Mouse (Mus musculus): ENCODE data around the gene Prim2. TPM values are rescaled to one million over a fixed set of nuclear protein-coding genes. Genes with fewer than 3 reads are reported as not detected.

The Prim2 gene
- polyA plus RNA-seq, 1 experiment from 2014 or later = 33.5 TPM

DNA sequence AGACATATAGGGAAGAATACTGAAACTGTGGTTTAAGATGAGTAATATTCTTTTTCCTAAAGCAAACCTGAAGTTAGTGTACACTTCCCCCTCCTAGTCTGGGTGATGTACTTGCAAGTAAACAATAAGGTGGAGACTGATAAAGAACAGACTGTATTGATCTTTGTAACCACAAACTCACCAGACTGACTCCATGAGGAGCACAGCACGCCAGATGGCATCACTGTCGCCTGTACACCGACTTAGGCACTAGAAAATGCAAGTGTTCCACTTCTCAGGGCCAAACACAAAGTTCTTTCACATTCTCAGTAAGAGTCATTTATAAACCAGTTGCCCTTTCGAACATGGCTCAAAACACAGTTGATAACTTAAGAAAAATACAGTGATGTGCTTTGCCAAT lies 170.0 kb downstream of the Prim2 start:
- no peak for ATAC-seq
- WGBS = 53% methylated on average over 4 of the region's 4 CpGs
- Histone ChIP-seq H3K27ac (ENCODE audit: low read length) (no peak overlapping the region), H3K9me3 (ENCODE audit: control insufficient read depth, low read length) (no peaks in the 10 kb centered on the region), H3K36me3 (ENCODE audit: control insufficient read depth, insufficient read depth) (no peaks in the 10 kb centered on the region), H3K4me2 (ENCODE audit: low read length) (no peak overlapping the region), H3K9ac (replicated peaks; ENCODE audit: low read depth, low read length) (no peak overlapping the region), H3K4me1 (replicated peaks; ENCODE audit: control insufficient read depth, insufficient read depth, low read length) (peaks cover 27% of the 10 kb centered on the region), H3K4me3 (replicated peaks; ENCODE audit: low read length) (no peak overlapping the region), H3K27me3 (replicated peaks; ENCODE audit: control insufficient read depth, insufficient read depth, low read length) (no peaks in the 10 kb centered on the region)

DNA sequence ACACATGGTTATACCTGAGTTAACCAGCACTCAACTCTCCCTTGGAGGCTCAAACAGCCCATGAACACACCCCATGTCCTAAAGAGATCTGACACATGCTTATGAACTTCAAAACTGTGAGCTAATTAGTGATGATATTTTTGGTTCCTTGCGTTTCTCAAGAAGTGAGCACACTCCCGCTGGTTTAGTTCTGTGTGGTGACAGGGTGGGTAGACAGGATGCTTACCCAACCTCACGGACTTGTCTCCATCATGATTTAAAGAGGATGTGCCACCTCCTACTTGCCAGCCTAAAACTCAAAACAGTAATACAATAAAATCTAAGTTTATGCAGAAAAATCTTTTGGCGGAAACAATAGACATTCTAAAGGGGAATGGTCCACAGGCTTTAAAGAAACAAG lies 173.5 kb downstream of the Prim2 start:
- H3K4me1 ChIP-seq (replicated peaks; ENCODE audit: control insufficient read depth, insufficient read depth, low read length) = peaks cover 26% of the 10 kb centered on the region
- no peaks in the 10 kb centered on the region for H3K27me3 ChIP-seq (replicated peaks; ENCODE audit: control insufficient read depth, insufficient read depth, low read length)
- no peak overlapping the region for H3K9ac ChIP-seq (replicated peaks; ENCODE audit: low read depth, low read length)
- no peaks in the 10 kb centered on the region for H3K9me3 ChIP-seq (ENCODE audit: control insufficient read depth, low read length)
- no peak overlapping the region for H3K4me2 ChIP-seq (ENCODE audit: low read length)
- 67% methylated on average over 4 of the region's 4 CpGs for WGBS
- H3K36me3 ChIP-seq (ENCODE audit: control insufficient read depth, insufficient read depth) = no peaks in the 10 kb centered on the region
- no peak overlapping the region for H3K27ac ChIP-seq (ENCODE audit: low read length)
- ATAC-seq = no peak
- no peak overlapping the region for H3K4me3 ChIP-seq (replicated peaks; ENCODE audit: low read length)

DNA sequence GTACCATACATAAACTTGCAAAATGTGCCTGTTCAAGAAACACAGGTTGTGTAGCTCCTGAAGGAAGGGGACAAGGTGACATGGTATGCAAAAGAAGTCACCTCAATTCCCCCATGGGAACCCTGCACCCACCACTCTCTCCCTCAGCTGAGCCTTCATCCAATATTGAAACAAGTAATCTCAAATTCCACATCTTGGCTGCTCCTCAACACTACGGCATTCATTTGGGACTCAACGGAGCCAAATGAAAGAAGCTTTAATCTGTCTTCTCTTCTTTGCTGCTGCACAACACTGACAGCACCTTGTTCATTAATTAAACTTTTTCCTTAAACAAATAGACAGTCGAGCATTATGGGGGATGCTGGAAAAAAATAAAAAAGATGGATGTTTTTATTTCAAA lies 174.0 kb downstream of the Prim2 start:
- WGBS = 19% methylated on average over 3 of the region's 3 CpGs

GRCm38 (mm10) chr1:33495203-33495553 lies 174.4 kb downstream of the Prim2 start:
- H3K4me2 ChIP-seq (ENCODE audit: low read length) = no peak overlapping the region
- peak; percentile 66 for ATAC-seq
- no peak overlapping the region for H3K27ac ChIP-seq (ENCODE audit: low read length)
- no peak overlapping the region for H3K9ac ChIP-seq (replicated peaks; ENCODE audit: low read depth, low read length)
- WGBS = 48% methylated on average over 8 of the region's 8 CpGs
- no peaks in the 10 kb centered on the region for H3K9me3 ChIP-seq (ENCODE audit: control insufficient read depth, low read length)
- H3K36me3 ChIP-seq (ENCODE audit: control insufficient read depth, insufficient read depth) = no peaks in the 10 kb centered on the region
- H3K27me3 ChIP-seq (replicated peaks; ENCODE audit: control insufficient read depth, insufficient read depth, low read length) = no peaks in the 10 kb centered on the region
- no peak overlapping the region for H3K4me3 ChIP-seq (replicated peaks; ENCODE audit: low read length)
- H3K4me1 ChIP-seq (replicated peaks; ENCODE audit: control insufficient read depth, insufficient read depth, low read length) = peaks cover 24% of the 10 kb centered on the region

More for the DNA sequence above, 174.0 kb downstream of the Prim2 start:
- H3K27me3 ChIP-seq (replicated peaks; ENCODE audit: control insufficient read depth, insufficient read depth, low read length) = no peaks in the 10 kb centered on the region
- no peaks in the 10 kb centered on the region for H3K9me3 ChIP-seq (ENCODE audit: control insufficient read depth, low read length)
- H3K9ac ChIP-seq (replicated peaks; ENCODE audit: low read depth, low read length) = no peak overlapping the region
- H3K4me2 ChIP-seq (ENCODE audit: low read length) = no peak overlapping the region
- peaks cover 26% of the 10 kb centered on the region for H3K4me1 ChIP-seq (replicated peaks; ENCODE audit: control insufficient read depth, insufficient read depth, low read length)
- no peak overlapping the region for H3K27ac ChIP-seq (ENCODE audit: low read length)
- no peaks in the 10 kb centered on the region for H3K36me3 ChIP-seq (ENCODE audit: control insufficient read depth, insufficient read depth)
- no peak for ATAC-seq
- H3K4me3 ChIP-seq (replicated peaks; ENCODE audit: low read length) = no peak overlapping the region

GRCm38 (mm10) chr1:33494524-33495202 lies 174.9 kb downstream of the Prim2 start:
- no peak overlapping the region for H3K4me3 ChIP-seq (replicated peaks; ENCODE audit: low read length)
- no peaks in the 10 kb centered on the region for H3K27me3 ChIP-seq (replicated peaks; ENCODE audit: control insufficient read depth, insufficient read depth, low read length)
- H3K9ac ChIP-seq (replicated peaks; ENCODE audit: low read depth, low read length) = no peak overlapping the region
- H3K4me2 ChIP-seq (ENCODE audit: low read length) = no peak overlapping the region
- H3K4me1 ChIP-seq (replicated peaks; ENCODE audit: control insufficient read depth, insufficient read depth, low read length) = peaks cover 20% of the 10 kb centered on the region
- no peaks in the 10 kb centered on the region for H3K9me3 ChIP-seq (ENCODE audit: control insufficient read depth, low read length)
- peak; percentile 93 for ATAC-seq
- no peak overlapping the region for H3K27ac ChIP-seq (ENCODE audit: low read length)
- WGBS = 6% methylated on average over 2 of the region's 2 CpGs
- no peaks in the 10 kb centered on the region for H3K36me3 ChIP-seq (ENCODE audit: control insufficient read depth, insufficient read depth)

- no peak for ATAC-seq
- Histone ChIP-seq H3K9me3 (ENCODE audit: control insufficient read depth, low read length) (no peaks in the 10 kb centered on the region), H3K36me3 (ENCODE audit: control insufficient read depth, insufficient read depth) (no peaks in the 10 kb centered on the region), H3K27me3 (replicated peaks; ENCODE audit: control insufficient read depth, insufficient read depth, low read length) (no peaks in the 10 kb centered on the region), H3K4me3 (replicated peaks; ENCODE audit: low read length) (no peak overlapping the region), H3K4me1 (replicated peaks; ENCODE audit: control insufficient read depth, insufficient read depth, low read length) (peaks cover 7% of the 10 kb centered on the region; the same call in 1 of the 2 replicates), H3K4me2 (ENCODE audit: low read length) (no peak overlapping the region), H3K9ac (replicated peaks; ENCODE audit: low read depth, low read length) (no peak overlapping the region), H3K27ac (ENCODE audit: low read length) (no peak overlapping the region)
- 71% methylated on average over 6 of the region's 6 CpGs for WGBS
Measured at GRCm38 (mm10) chr1:33490220-33490619, 179.4 kb downstream of the Prim2 start.

DNA sequence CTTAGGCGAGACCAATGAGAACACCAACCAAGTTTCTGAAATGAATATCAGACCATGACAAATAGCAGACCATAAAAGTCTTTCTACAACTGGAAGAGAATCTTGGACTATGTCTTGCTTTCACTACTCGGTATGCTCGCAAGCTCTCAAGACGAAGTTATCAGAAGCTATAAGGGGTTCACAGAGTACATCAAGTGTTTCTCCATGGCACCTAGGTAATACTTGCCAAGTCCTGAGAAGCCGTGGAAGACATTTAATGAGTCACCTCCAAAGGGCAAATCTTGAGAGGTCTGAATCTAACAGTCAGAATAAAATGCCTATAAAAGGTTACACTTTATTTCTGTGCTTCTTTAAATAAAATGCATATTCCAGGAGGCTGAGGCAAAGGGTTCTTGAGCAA lies 181.2 kb downstream of the Prim2 start:
- H3K9ac ChIP-seq (replicated peaks; ENCODE audit: low read depth, low read length) = no peak overlapping the region
- no peaks in the 10 kb centered on the region for H3K9me3 ChIP-seq (ENCODE audit: control insufficient read depth, low read length)
- no peaks in the 10 kb centered on the region for H3K27me3 ChIP-seq (replicated peaks; ENCODE audit: control insufficient read depth, insufficient read depth, low read length)
- no peak overlapping the region for H3K27ac ChIP-seq (ENCODE audit: low read length)
- no peak overlapping the region for H3K4me2 ChIP-seq (ENCODE audit: low read length)
- whole genome bisulfite sequencing = 97% methylated on average over 5 of the region's 5 CpGs
- no peaks in the 10 kb centered on the region for H3K4me1 ChIP-seq (replicated peaks; ENCODE audit: control insufficient read depth, insufficient read depth, low read length)
- no peak overlapping the region for H3K4me3 ChIP-seq (replicated peaks; ENCODE audit: low read length)
- no peaks in the 10 kb centered on the region for H3K36me3 ChIP-seq (ENCODE audit: control insufficient read depth, insufficient read depth)
- no peak for ATAC-seq

DNA sequence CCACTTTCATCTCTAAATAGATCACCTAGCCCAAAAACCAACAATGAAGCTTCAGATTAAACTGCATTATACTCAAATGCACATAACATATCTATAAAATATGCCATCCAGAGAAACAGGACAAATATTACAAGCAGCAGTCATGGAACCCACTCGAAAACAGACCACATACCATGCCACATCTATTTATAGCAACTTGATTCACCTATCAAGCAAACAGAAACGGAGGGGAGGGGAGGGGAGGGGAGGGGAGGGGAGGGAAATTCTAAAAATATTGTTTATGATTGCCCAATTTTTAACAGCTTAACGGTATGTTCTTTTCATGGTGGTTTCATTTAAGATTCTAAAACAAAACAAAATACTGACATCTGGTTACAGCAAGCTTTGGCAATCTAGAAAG lies 185.8 kb downstream of the Prim2 start:
- H3K36me3 ChIP-seq (ENCODE audit: control insufficient read depth, insufficient read depth) = no peaks in the 10 kb centered on the region
- no peak for ATAC-seq
- no peaks in the 10 kb centered on the region for H3K4me1 ChIP-seq (replicated peaks; ENCODE audit: control insufficient read depth, insufficient read depth, low read length)
- H3K9me3 ChIP-seq (ENCODE audit: control insufficient read depth, low read length) = no peaks in the 10 kb centered on the region
- H3K4me3 ChIP-seq (replicated peaks; ENCODE audit: low read length) = no peak overlapping the region
- no peaks in the 10 kb centered on the region for H3K27me3 ChIP-seq (replicated peaks; ENCODE audit: control insufficient read depth, insufficient read depth, low read length)
- H3K27ac ChIP-seq (ENCODE audit: low read length) = no peak overlapping the region
- no peak overlapping the region for H3K9ac ChIP-seq (replicated peaks; ENCODE audit: low read depth, low read length)
- 77% methylated on average over 3 of the region's 3 CpGs for WGBS
- H3K4me2 ChIP-seq (ENCODE audit: low read length) = no peak overlapping the region

DNA sequence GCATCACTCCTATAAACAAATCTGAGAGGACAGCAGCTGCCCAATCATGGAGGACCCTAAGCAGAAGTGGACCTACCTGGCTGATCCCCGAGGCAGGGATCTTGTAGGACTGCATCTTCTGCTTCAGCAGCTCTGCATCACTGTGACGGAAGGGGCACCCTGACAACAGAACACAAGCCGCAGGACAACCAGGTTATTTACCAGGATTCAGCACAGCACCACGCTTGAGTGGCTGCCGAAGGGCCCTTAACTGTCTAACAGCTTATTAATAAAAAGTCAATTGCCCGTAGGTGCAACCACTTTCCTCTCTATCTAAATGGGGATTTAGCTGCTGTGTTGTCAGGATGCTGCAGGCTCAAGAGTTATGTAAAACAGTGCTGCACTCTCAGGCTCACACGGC lies 189.2 kb downstream of the Prim2 start:
- H3K27me3 ChIP-seq (replicated peaks; ENCODE audit: control insufficient read depth, insufficient read depth, low read length) = no peaks in the 10 kb centered on the region
- 76% methylated on average over 7 of the region's 7 CpGs for WGBS
- H3K4me3 ChIP-seq (replicated peaks; ENCODE audit: low read length) = no peak overlapping the region
- no peaks in the 10 kb centered on the region for H3K4me1 ChIP-seq (replicated peaks; ENCODE audit: control insufficient read depth, insufficient read depth, low read length)
- no peak overlapping the region for H3K4me2 ChIP-seq (ENCODE audit: low read length)
- ATAC-seq = no peak
- H3K27ac ChIP-seq (ENCODE audit: low read length) = no peak overlapping the region
- H3K36me3 ChIP-seq (ENCODE audit: control insufficient read depth, insufficient read depth) = no peaks in the 10 kb centered on the region
- H3K9ac ChIP-seq (replicated peaks; ENCODE audit: low read depth, low read length) = no peak overlapping the region
- no peaks in the 10 kb centered on the region for H3K9me3 ChIP-seq (ENCODE audit: control insufficient read depth, low read length)

DNA sequence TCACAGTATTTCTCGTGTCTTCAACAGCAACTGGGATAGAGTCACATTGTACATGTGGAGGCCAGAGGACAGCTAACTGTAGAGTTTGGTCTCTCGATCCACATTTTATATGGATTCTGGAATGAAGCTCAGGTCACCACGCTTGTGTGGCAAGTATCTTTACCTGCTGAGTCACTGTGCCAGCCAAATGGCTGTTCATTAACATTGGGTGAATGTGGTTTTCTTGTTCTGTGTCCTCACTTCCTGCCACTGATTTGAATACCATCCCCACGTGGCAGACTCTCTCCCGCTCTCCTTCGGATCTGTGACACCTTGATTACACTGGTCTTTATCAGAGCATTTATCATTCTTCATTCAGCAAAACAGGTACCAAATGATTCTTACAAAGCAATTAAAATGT lies 198.5 kb downstream of the Prim2 start:
- no peaks in the 10 kb centered on the region for H3K27me3 ChIP-seq (replicated peaks; ENCODE audit: control insufficient read depth, insufficient read depth, low read length)
- H3K9me3 ChIP-seq (ENCODE audit: control insufficient read depth, low read length) = no peaks in the 10 kb centered on the region
- no peak overlapping the region for H3K4me3 ChIP-seq (replicated peaks; ENCODE audit: low read length)
- WGBS = 88% methylated on average over 6 of the region's 6 CpGs
- H3K9ac ChIP-seq (replicated peaks; ENCODE audit: low read depth, low read length) = no peak overlapping the region
- no peaks in the 10 kb centered on the region for H3K36me3 ChIP-seq (ENCODE audit: control insufficient read depth, insufficient read depth)
- no peak overlapping the region for H3K4me2 ChIP-seq (ENCODE audit: low read length)
- no peak overlapping the region for H3K27ac ChIP-seq (ENCODE audit: low read length)
- ATAC-seq = no peak
- no peaks in the 10 kb centered on the region for H3K4me1 ChIP-seq (replicated peaks; ENCODE audit: control insufficient read depth, insufficient read depth, low read length)

All from forebrain, embryonic 16.5 days (tissue).